In the genomic region with DNA sequence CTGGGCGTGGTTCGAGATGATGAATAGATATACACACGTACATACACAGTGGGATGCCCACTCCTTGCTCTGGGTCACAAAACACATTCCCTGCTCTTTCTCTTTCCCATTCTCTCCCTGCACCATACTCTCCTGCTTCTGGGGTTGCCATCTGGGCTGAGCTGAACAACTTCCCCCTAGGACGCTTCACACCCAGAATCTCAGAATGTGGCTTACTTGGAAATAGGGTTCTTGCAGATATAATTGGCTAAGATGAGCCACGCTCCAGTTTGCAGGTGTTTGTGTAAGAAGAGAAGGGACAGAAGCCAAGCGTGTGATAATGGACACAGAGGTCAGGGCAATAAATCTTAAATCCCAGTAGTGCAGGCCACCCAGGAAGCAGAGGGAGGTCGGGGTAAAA, we compare ENCODE assay signal across 28 mouse cellular contexts. TPM values are rescaled to one million over a fixed set of nuclear protein-coding genes. Genes with fewer than 3 reads are reported as not detected.
DNase-seq lines count a peak whose midpoint lies in the region; ATAC-seq and TF ChIP-seq lines count a peak whose summit lies in the region.
"Had no signal": no experiment of that assay in that cellular context is flagged by ENCODE, and none has a peak within 500 bp of the region (broad histone marks: within the 10 kb centered on the region; RNA-seq: fewer than 3 reads in every experiment).

No protein-coding gene starts in this region.

- H3K9ac ChIP-seq in midbrain, postnatal 0 days (replicated peaks; ENCODE audit: low read length, poor library complexity, severe bottlenecking), result no peak overlapping the region
- H3K9ac ChIP-seq: forebrain, postnatal 0 days; heart, embryonic 13.5 days; hindbrain, embryonic 15.5 days had no signal

- no peak for ATAC-seq in midbrain, postnatal 0 days (ENCODE audit: low FRiP score)
- ATAC-seq: CD4-positive, CD25-positive, alpha-beta regulatory T cell, adult 4 months; forebrain, embryonic 14.5 days; forebrain, postnatal 0 days had no signal

- H3K4me2 ChIP-seq in midbrain, postnatal 0 days (ENCODE audit: low read depth, low read length, poor library complexity, severe bottlenecking), result no peak overlapping the region
- H3K4me2 ChIP-seq: heart, embryonic 13.5 days; hindbrain, embryonic 15.5 days had no signal

- peak; percentile 24 for DNase-seq in cerebellum, adult 9-11 months
- DNase-seq in cerebellum, adult 18-20 months, result no peak
- DNase-seq in layer of hippocampus, adult 2 months (ENCODE audit: low spot score in 2 of 2), result no peak
- no peak for DNase-seq in layer of hippocampus, adult 11-12 months (ENCODE audit: low spot score)
- peak; percentile 60 for DNase-seq in brain, adult 2 months (ENCODE audit: low read depth, low spot score)
- no peak for DNase-seq in spleen, postnatal 36 days (ENCODE audit: low spot score in 2 of 2)
- no peak for DNase-seq in midbrain, postnatal 0 days (ENCODE audit: low spot score)
- DNase-seq: adrenal gland, adult 2 months; adrenal gland, postnatal 14 days; cerebellum, adult 9-10 months; forebrain, postnatal 0 days; gastrocnemius, postnatal 10 days; gastrocnemius, postnatal 36 days; heart, adult 2 months; heart, postnatal 14 days; heart, postnatal 4 days had no signal

- H3K4me3 ChIP-seq in layer of hippocampus, adult 2 months, result no peak overlapping the region
- no peak overlapping the region for H3K4me3 ChIP-seq in cortical plate, adult 2 months (ENCODE audit: insufficient read depth, low read length)
- H3K4me3 ChIP-seq in midbrain, postnatal 0 days (ENCODE audit: low read depth, low read length), result no peak overlapping the region
- H3K4me3 ChIP-seq: heart, adult 2 months; heart, embryonic 10.5 days; heart, embryonic 13.5 days; hindbrain, embryonic 15.5 days had no signal

- H3K27ac ChIP-seq in layer of hippocampus, adult 2 months, result peak overlapping the region; percentile 89
- H3K27ac ChIP-seq in cortical plate, adult 2 months (ENCODE audit: insufficient read depth, low read length), result peak overlapping the region; percentile 55
- no peak overlapping the region for H3K27ac ChIP-seq in midbrain, postnatal 0 days (ENCODE audit: low read depth, low read length)
- H3K27ac ChIP-seq: heart, adult 2 months; heart, embryonic 10.5 days; heart, embryonic 13.5 days; hindbrain, embryonic 15.5 days had no signal

- H3K27me3 ChIP-seq in midbrain, postnatal 0 days (ENCODE audit: insufficient read depth, low read length), result no peaks in the 10 kb centered on the region
- H3K27me3 ChIP-seq: hindbrain, embryonic 15.5 days had no signal

- no peak for TF ChIP-seq CTCF in layer of hippocampus, adult 2 months (conservative IDR thresholded peaks at IDR 0.05)
- TF ChIP-seq CTCF in cortical plate, adult 2 months (IDR thresholded peaks at IDR 0.05; ENCODE audit: extremely low read depth, insufficient read depth, low read length), result no peak
- no peak for TF ChIP-seq CTCF in midbrain, postnatal 0 days (IDR thresholded peaks at IDR 0.05)

- no peak for TF ChIP-seq POLR2A in cortical plate, adult 2 months (IDR thresholded peaks at IDR 0.05; ENCODE audit: extremely low read depth, insufficient read depth, low read length)

- no peaks in the 10 kb centered on the region for H3K36me3 ChIP-seq in midbrain, postnatal 0 days (ENCODE audit: insufficient read depth, low read length)
- H3K36me3 ChIP-seq: heart, embryonic 10.5 days; heart, embryonic 13.5 days; hindbrain, embryonic 15.5 days had no signal

- WGBS in midbrain, postnatal 0 days, result 62% methylated on average over 7 of the region's 7 CpGs

- H3K9me3 ChIP-seq in midbrain, postnatal 0 days (ENCODE audit: low read length), result no peaks in the 10 kb centered on the region
- H3K9me3 ChIP-seq: heart, embryonic 10.5 days; heart, embryonic 13.5 days; hindbrain, embryonic 15.5 days had no signal

- peaks cover 12% of the 10 kb centered on the region for H3K4me1 ChIP-seq in cortical plate, adult 2 months (ENCODE audit: control insufficient read depth, insufficient read depth, low read length)
- no peaks in the 10 kb centered on the region for H3K4me1 ChIP-seq in midbrain, postnatal 0 days (ENCODE audit: insufficient read depth, low read length)
- H3K4me1 ChIP-seq: heart, embryonic 13.5 days; hindbrain, embryonic 15.5 days had no signal

RNA-seq across cellular contexts. Expression of gene Gabrd, which starts 15.9 kb away (rescaled TPM):
- 10 to 100 TPM; 24.2 to 28.4 TPM for total RNA-seq in layer of hippocampus, adult 2 months (2021)
- polyA plus RNA-seq in cortical plate, adult 2 months (2012; rRNA removed), result 129 and 141 TPM in 2 replicates
- total RNA-seq in midbrain, postnatal 0 days (2014; rRNA removed), result 0.11 and 0.52 TPM in 2 replicates
- polyA plus RNA-seq in midbrain, postnatal 0 days (2015; fragmentation: Nextera tagmentation; extraction: Ambion mirVana), result 0.36 and 0.37 TPM in 2 replicates
- total RNA-seq: adrenal gland, adult 2 months; granulocyte monocyte progenitor cell, adult 5-6 weeks; heart, adult 2 months; heart, postnatal 14 days; heart, postnatal 4 days had no signal
- polyA plus RNA-seq: C2C12; embryonic facial prominence, embryonic 11.5 days; embryonic facial prominence, embryonic 14.5 days; forebrain, embryonic 11.5 days; heart, embryonic 10.5 days; heart, embryonic 13.5 days; hindbrain, embryonic 11.5 days had no signal

RNA-seq across cellular contexts. Expression of gene Prkcz, which starts 20.8 kb away (rescaled TPM):
- 100 to 1,000 TPM; 158 to 160 TPM for total RNA-seq in layer of hippocampus, adult 2 months (2021)
- 295 and 315 TPM in 2 replicates for polyA plus RNA-seq in cortical plate, adult 2 months (2012; rRNA removed)
- total RNA-seq in midbrain, postnatal 0 days (2014; rRNA removed), result 103 and 104 TPM in 2 replicates
- 104 and 106 TPM in 2 replicates for polyA plus RNA-seq in midbrain, postnatal 0 days (2015; fragmentation: Nextera tagmentation; extraction: Ambion mirVana)
- total RNA-seq: granulocyte monocyte progenitor cell, adult 5-6 weeks had no signal

RNA-seq across cellular contexts. Expression of gene Cfap74, which starts 27.0 kb away (rescaled TPM):
- 10 to 100 TPM; 13.8 to 16.2 TPM for total RNA-seq in layer of hippocampus, adult 2 months (2021)
- polyA plus RNA-seq in cortical plate, adult 2 months (2012; rRNA removed), result 20.4 and 21.9 TPM in 2 replicates
- total RNA-seq in midbrain, postnatal 0 days (2014; rRNA removed), result 5.7 TPM in 2 replicates
- 5.8 and 6.5 TPM in 2 replicates for polyA plus RNA-seq in midbrain, postnatal 0 days (2015; fragmentation: Nextera tagmentation; extraction: Ambion mirVana)
- total RNA-seq: granulocyte monocyte progenitor cell, adult 5-6 weeks had no signal

Comparison
In these comparisons a context has a peak if more than half of its experiments do, and no peak if none do; other contexts are left out.
1. DNase-seq: peak in cerebellum, adult 9-11 months (single experiment) and brain, adult 2 months (single experiment); none in cerebellum, adult 18-20 months (0 of 2), layer of hippocampus, adult 2 months (0 of 2), layer of hippocampus, adult 11-12 months (single experiment), spleen, postnatal 36 days (0 of 2) and midbrain, postnatal 0 days (single experiment).
2. RNA of gene Gabrd, which starts 15.9 kb away (total RNA-seq): 24.2 to 28.4 TPM in layer of hippocampus, adult 2 months; 0.11 to 0.52 TPM in midbrain, postnatal 0 days; every median in the first group is over 10 times any median in the second.